Mouse (Mus musculus) cerebral cortex, adult 2 months (tissue): ENCODE measurements around the gene 6430628N08Rik.

ENCODE experiments used
- WGBS: fragments of 180-500 bp; shearing (Covaris S2); methylation state at CpG from one replicate; pipeline ENCODE4 v1.1.7; 2018; 5-methylcytosine and 5-hydroxymethylcytosine counted together

The 6430628N08Rik gene

DNA sequence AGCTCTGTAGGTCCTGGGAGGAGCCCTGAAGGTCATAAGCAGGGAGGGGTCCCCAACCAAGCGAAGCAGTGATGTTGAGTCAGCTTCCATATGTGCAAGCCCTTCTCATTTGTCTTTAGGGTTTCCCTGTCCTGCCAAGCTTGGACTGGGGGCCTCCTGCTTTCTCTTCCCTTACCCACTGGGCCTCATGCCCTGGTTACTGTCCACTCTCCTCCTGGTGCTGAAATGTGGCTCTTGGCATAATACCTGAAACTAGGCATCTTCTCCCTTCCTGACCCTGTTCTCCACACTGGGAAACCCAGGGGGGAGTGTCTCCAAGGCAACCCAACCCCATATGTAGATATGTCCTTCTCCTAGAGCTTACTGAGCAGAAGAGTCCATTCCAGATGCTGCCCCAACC lies 3.6 kb upstream of the 6430628N08Rik start:
- WGBS, result 92% methylated on average over 1 of the region's 1 CpGs

- WGBS, result 14% methylated on average over 6 of the region's 6 CpGs
Observed at GRCm38 (mm10) chr4:115890066-115890465, 399 bp upstream of the 6430628N08Rik start.

DNA sequence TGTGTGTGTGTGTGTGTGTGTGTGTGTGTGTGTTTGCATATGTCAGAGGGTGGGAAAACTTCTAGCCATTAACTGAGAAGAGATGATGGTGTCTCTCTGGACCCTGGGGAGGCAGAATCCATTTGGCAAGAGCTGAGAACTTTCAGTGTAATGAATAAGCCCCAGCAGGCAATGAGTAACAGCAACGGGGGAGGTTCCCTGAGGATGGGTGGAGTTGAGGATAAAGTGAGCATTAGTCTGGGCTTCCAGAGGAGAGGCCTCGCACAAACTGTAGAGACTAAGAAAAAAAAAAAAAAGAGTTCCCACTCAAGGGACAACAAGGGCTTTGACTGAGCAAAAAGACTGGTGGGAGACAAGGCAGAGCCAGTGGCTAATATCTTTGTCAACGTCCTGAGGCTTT lies 3.8 kb downstream of the 6430628N08Rik start:
- WGBS, result 43% methylated on average over 3 of the region's 3 CpGs

DNA sequence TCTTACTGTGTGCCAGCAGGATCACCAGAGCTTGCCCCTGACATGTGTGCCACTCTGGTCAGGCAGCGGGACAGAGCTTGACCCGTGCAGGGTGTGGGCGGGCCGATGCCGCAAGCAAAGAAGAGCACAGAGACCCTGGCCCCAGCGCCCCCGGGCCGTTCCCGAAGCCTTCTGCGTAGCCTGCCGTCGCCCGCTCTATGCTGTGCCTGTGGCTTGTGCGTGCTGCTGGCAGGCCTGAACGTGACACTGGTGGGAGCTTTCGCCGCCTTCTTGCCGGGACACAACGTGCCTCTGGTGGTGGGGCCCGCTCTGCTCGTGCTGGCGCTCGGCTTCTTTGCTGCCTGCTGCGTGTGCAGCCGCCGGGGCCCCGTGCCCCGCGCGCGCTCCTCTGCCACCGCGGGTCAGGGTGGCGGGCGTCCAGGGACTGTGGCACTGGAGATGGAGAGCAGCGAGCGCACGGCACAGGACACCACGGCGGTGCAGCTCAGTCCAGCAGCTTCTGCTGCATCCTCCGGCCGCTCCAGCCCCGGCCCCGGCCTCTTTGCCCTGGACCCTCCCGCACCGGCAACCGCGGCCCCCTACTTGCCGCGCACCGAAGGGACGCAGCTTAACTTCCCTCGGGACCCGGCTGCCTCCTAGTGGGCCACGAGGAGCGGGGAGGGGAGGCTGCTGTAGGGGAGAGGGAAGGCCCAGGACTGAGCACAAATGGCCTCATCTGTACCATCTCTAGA lies 7.6 kb downstream of the 6430628N08Rik start:
- 5% methylated on average over 54 of the region's 56 CpGs for WGBS

- 22% methylated on average over 5 of the region's 5 CpGs for WGBS
Observed at GRCm38 (mm10) chr4:115902816-115903215, 12.4 kb downstream of the 6430628N08Rik start.

DNA sequence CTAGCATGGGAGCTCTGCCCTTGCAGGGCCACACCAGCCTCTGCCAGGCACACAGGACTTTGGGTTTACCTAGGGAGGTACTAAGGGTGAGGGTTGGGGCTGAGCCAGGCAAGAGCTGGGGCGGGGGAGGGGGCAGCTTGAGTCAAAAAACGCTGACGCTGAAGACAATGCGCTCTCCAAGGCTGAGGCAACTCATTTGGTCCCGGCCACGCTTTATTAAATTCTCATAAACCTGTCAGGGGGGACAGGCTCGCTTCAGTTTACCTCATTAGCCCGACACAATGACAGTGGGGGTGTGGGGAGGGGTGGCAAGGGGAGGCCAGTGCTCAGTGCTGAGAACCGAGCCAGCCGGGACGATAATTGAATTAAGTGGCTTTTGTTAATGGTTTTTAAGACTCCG lies 13.9 kb downstream of the 6430628N08Rik start:
- WGBS, result 51% methylated on average over 12 of the region's 12 CpGs

DNA sequence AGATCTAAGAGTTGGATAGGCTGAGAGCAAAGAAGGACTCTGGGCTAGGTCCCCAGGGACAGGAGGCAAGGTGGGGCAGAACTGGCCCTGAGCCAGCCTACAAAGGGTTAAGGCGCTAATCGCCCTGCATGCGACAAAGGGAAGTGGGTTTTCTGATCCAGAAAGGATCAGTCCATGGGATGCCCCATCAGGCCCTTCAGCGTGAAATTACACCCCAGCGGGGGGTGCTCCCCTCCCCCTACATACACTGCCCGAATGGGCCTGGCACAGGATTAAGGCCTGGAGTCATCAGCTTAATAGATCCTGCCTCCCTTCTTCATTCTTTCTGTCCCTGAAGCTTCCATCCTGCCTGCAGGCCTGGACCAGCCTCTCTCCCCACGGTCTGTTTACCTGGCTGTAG lies 15.2 kb downstream of the 6430628N08Rik start:
- 46% methylated on average over 7 of the region's 7 CpGs for WGBS

GRCm38 (mm10) chr4:115906791-115907190 lies 16.3 kb downstream of the 6430628N08Rik start:
- 78% methylated on average over 3 of the region's 3 CpGs for WGBS

DNA sequence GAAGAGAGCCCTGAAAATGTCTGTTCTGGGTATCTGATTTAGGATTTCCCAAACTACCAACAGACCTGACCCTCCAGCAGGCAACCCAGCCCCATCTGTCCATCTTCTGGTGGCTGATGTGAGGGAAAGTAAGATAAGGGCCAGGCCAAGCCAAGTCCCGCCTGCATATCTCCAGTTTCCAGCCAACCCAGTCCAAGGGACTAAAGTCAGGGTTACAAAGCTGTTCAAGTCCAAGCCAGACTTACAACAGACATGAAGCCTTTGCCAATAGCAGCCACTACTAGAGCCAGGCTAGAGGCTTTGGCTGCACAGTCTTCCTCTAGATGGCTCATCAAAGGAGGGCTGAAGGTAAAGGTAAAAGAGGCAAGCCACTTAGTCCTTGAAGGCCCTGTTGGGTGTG lies 17.5 kb downstream of the 6430628N08Rik start:
- 74% methylated on average over 1 of the region's 1 CpGs for WGBS

- WGBS, result 28% methylated on average over 7 of the region's 7 CpGs
Observed at GRCm38 (mm10) chr4:115908641-115909040, 18.2 kb downstream of the 6430628N08Rik start.

DNA sequence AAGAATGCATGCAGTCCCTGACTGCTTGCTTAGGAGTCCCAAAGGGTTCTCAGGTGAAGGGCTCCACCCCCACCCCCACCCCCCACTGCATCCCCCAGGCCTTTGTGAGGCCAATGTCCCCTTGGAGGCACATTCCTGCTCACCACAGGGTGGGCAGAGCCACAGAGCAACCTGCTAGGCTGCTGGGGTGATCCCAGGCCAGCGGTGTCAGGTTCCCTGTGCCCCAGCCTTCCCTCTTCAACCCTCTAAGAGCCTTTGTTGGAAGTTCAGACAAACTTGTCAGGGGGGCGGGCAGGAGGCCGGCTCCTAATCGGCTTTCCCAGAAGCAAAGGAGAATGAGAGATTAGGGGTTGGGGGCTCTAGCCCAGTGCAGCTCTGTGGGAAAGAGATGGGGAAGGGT lies 21.1 kb downstream of the 6430628N08Rik start:
- WGBS, result 47% methylated on average over 4 of the region's 4 CpGs

- 91% methylated on average over 16 of the region's 16 CpGs for WGBS
Observed at GRCm38 (mm10) chr4:115919911-115920310, 29.4 kb downstream of the 6430628N08Rik start.

GRCm38 (mm10) chr4:115922688-115923087 lies 32.2 kb downstream of the 6430628N08Rik start:
- WGBS, result 87% methylated on average over 5 of the region's 5 CpGs

- 73% methylated on average over 16 of the region's 16 CpGs for WGBS
Observed at GRCm38 (mm10) chr4:115923262-115923880, 32.9 kb downstream of the 6430628N08Rik start.

GRCm38 (mm10) chr4:115927637-115928036 lies 37.2 kb downstream of the 6430628N08Rik start:
- 61% methylated on average over 7 of the region's 7 CpGs for WGBS

DNA sequence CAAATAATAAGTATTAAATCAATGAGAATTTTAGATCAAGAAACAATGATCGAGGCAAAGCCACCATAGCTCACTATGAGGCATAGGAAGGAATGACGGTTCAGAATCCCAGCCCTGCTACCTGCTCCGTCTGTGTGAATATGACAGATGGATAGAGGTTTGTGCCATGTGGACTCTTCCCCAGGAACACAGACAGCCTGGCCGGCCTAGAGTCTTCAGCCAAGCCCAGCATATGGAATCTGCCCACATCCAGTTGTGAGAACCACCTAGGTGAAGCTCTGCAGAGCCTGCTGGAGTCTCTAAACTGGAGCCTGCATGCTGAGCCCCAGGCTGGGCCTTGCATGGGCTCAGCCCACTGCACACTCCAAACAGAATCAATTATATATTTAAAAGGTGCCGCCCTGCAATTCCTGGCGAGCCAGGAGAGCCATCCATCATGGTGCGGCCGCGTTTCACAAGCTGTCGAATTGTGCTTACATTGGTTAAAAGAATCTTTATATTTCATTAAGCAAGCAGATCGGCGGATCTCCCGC lies 41.2 kb downstream of the 6430628N08Rik start:
- 74% methylated on average over 13 of the region's 13 CpGs for WGBS

DNA sequence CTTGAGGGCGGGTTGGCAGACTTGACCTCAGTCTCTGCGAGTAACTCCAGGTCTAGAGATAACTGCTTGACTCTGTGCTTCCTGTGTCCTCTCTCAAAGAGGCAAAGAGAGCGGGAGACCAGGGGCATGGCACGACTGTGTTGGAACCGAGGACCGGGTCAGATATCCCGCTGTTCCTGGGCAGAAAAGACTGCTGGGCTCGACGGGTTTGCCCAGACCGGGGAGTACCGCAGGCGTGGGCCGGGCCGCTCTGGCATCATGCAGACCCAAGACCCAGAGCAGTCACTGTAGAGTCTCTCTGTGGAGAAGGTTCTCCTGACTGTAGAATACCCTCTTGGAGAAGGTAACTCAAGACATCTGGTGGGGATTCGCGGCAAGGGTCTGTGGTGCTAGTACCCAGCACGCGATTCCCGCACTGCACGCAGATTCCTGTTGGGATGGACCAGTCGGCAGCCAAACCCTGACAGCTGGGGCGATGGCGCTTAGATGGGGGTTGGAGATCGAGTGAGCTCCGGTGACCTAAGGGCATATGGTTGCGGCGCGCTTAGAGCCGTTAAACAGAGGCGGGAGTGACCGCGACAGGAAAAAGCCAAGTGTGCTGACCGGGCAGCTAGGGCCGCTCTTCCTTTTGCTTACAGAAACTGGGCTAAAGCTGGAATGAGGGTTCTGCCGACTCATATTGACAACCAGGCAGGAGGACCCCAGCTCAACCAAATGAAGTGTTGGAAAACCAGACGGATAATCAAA lies 45.5 kb downstream of the 6430628N08Rik start:
- WGBS, result 2% methylated on average over 36 of the region's 36 CpGs

DNA sequence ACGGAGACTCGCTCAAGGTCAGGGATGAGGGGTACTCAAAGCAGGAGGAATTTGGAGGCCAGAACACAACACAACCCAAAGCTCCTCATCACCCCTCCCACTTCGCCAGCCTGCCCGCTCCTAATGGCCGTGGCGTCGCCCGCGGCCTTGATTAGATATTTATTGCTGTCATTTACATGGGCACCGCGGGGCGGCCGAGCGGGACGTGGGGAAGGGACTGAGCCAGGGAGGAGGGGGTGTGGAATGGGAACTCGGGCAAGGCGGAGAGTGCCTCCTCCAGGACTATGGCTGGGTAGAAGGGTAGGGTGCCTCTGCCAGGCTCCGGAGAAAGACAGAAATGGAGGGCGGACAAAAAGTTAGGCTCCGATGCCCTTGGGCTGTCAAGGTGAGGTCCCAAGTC lies 46.2 kb downstream of the 6430628N08Rik start:
- WGBS, result 3% methylated on average over 20 of the region's 20 CpGs

DNA sequence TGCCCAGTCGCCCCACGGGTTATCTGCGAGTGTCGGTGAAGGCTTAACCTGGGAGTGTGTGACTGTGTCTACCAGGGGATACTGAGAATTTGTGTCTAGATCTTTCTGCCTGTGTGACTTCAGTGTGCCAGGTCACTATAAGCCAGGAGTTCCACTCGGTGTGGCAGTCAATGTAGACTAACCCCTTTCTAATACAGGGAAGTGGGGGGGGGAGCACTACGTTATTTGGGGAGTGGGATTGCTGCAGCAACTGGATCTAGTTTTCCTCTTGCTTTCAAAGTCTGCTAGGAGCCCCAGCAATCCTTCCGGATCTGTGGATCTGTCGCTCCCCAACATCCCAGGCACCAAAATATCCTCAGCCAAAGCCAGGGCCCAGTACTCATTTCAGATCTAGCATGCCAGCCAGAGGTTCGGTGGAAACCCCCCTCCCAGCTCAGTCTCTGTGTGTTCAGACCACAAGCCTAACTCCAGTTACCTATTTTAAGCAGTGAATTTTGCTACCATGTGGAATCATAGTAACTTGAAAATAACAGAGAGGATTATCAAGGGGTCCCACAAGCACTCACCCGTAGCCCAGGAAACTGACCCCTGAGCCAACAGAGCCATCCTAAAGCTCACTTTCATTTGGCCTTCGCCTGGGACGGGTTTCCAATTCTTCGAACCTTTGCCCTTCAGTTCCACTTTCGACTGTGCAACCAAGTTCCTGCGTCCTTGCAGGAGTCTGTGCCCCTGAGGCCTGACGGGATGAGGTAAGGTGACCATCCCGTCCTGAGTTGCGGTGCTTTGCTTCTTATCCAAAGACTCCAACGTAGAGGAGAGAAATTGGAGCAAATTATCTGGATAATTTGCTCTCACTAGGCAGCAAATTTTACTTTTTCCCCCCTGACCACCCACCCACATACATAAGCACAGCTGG lies 46.9 kb downstream of the 6430628N08Rik start:
- 11% methylated on average over 19 of the region's 19 CpGs for WGBS

DNA sequence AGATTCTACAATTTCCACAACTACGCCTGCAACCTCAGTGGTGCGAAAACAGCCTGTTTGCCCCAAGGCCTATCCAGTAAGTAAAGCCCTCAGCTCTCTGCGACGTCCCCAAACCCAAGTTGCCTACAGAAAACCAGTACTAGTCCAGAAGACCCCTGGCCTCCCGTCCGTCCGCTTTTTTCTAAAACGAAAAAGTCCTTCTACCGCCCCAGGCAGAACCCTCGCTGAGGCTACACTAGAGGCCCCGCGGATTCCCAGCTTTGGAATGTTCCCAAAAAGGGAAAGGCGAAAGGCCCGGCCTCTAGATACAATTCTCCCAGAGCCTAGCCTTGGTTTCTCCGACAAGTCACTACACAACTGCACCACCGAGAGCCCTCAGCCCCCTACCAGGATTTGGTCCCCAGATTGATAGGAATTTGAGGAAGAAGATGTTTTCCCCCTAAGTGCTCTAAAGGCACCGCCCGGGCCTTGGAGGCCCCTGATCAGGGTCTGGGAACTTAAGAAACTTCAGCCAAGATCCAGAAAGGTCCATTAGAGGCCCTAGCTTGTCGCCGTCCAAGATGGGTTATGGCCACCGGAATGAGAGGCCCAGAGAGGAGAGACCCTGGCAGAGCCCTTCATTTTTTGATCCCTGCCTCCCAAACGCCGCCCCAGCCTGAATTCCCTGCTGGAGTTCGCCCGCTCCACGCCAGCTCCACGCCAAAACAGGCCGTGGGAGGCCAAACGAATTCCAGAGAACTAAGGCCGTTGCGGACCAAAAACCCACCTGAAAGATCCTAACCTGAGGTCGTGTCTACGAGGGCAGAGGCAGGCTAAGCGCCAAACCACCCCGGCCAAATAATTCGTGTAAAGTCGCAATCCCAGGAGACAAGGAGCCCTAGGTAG lies 48.1 kb downstream of the 6430628N08Rik start:
- 6% methylated on average over 37 of the region's 37 CpGs for WGBS
